Mouse (Mus musculus) lung, adult 2 months (tissue): ENCODE measurements around the gene Asz1.

Experiments
- CTCF ChIP-seq: fragments of 200-500 bp; IDR thresholded peaks from 2 replicates; pipeline ENCODE4 v1.5.1; 2011; ENCODE audit warnings: mild to moderate bottlenecking, low read length, control low read depth; ENCODE audit not compliant: insufficient read depth
- POLR2A ChIP-seq: fragments of 200-500 bp; IDR thresholded peaks from 2 replicates; pipeline ENCODE4 v1.6.1; 2011; ENCODE audit warnings: low read depth, mild to moderate bottlenecking, control low read depth, low read length, borderline replicate concordance; ENCODE audit errors: extremely low read depth

- TF ChIP-seq CTCF (no peak), POLR2A (no peak)
Observed at GRCm38 (mm10) chr6:18127206-18127983, 18.5 kb upstream of the Asz1 start.
